In genomic region chr7:142850681-142851080, GRCm38 (mm10) we compare ENCODE assay signal across 9 mouse cellular contexts.
A peak's percentile ranks its signal among the peaks of the same experiment; 100 is the strongest.
DNase-seq lines count a peak whose midpoint lies in the region; ATAC-seq lines count a peak whose summit lies in the region.
"Had no signal": no experiment of that assay in that cellular context is flagged by ENCODE, and none has a peak within 500 bp of the region (broad histone marks: within the 10 kb centered on the region; RNA-seq: fewer than 3 reads in every experiment).

No protein-coding gene starts in this region.

- DNase-seq in hindbrain, embryonic 14.5 days (ENCODE audit: low spot score) = peak; percentile 77
- DNase-seq in adrenal gland, adult 2 months = peak; percentile 14
- peak; percentile 65 for DNase-seq in embryonic facial prominence, embryonic 11.5 days (ENCODE audit: low spot score)
- peak; percentile 2 to 26 for DNase-seq in layer of hippocampus, adult 18-20 months (ENCODE audit: low spot score in 2 of 2)
- DNase-seq in spleen, adult 12 weeks (ENCODE audit: low spot score) = no peak

- 26% methylated on average over 6 of the region's 6 CpGs for WGBS in hindbrain, embryonic 14.5 days
- 17% methylated on average over 6 of the region's 6 CpGs for WGBS in hindbrain, embryonic 12.5 days
- WGBS in embryonic facial prominence, embryonic 11.5 days = 15% methylated on average over 6 of the region's 6 CpGs

- H3K4me1 ChIP-seq in hindbrain, embryonic 14.5 days (replicated peaks; ENCODE audit: control insufficient read depth, insufficient read depth, low read length) = no peaks in the 10 kb centered on the region
- H3K4me1 ChIP-seq in hindbrain, embryonic 12.5 days = no peaks in the 10 kb centered on the region
- H3K4me1 ChIP-seq in embryonic facial prominence, embryonic 11.5 days (ENCODE audit: control insufficient read depth, insufficient read depth, low read length) = no peaks in the 10 kb centered on the region

- no peak overlapping the region for H3K9ac ChIP-seq in hindbrain, embryonic 14.5 days
- no peak overlapping the region for H3K9ac ChIP-seq in hindbrain, embryonic 12.5 days
- no peak overlapping the region for H3K9ac ChIP-seq in embryonic facial prominence, embryonic 11.5 days (replicated peaks; ENCODE audit: low read length)

- no peaks in the 10 kb centered on the region for H3K27me3 ChIP-seq in hindbrain, embryonic 14.5 days (ENCODE audit: control insufficient read depth, insufficient read depth, low read length)
- H3K27me3 ChIP-seq in hindbrain, embryonic 12.5 days = no peaks in the 10 kb centered on the region
- no peaks in the 10 kb centered on the region for H3K27me3 ChIP-seq in embryonic facial prominence, embryonic 11.5 days (ENCODE audit: control insufficient read depth, insufficient read depth, low read length)

- no peak overlapping the region for H3K4me3 ChIP-seq in hindbrain, embryonic 14.5 days (replicated peaks; ENCODE audit: low read length)
- no peak overlapping the region for H3K4me3 ChIP-seq in hindbrain, embryonic 12.5 days
- no peak overlapping the region for H3K4me3 ChIP-seq in embryonic facial prominence, embryonic 11.5 days (ENCODE audit: low read depth, low read length)
- H3K4me3 ChIP-seq: erythroblast, embryonic 14.5 days had no signal

- no peak overlapping the region for H3K27ac ChIP-seq in hindbrain, embryonic 14.5 days
- no peak overlapping the region for H3K27ac ChIP-seq in hindbrain, embryonic 12.5 days
- H3K27ac ChIP-seq in embryonic facial prominence, embryonic 11.5 days (replicated peaks; ENCODE audit: low read depth, low read length) = no peak overlapping the region

- H3K36me3 ChIP-seq in hindbrain, embryonic 14.5 days (replicated peaks; ENCODE audit: control insufficient read depth, insufficient read depth) = no peaks in the 10 kb centered on the region
- no peaks in the 10 kb centered on the region for H3K36me3 ChIP-seq in hindbrain, embryonic 12.5 days
- no peaks in the 10 kb centered on the region for H3K36me3 ChIP-seq in embryonic facial prominence, embryonic 11.5 days (replicated peaks; ENCODE audit: control insufficient read depth, insufficient read depth, low read depth, low read length)

- H3K4me2 ChIP-seq in hindbrain, embryonic 14.5 days (replicated peaks) = no peak overlapping the region
- no peak overlapping the region for H3K4me2 ChIP-seq in hindbrain, embryonic 12.5 days (replicated peaks)
- no peak overlapping the region for H3K4me2 ChIP-seq in embryonic facial prominence, embryonic 11.5 days (ENCODE audit: low read depth, low read length)

- no peak for ATAC-seq in hindbrain, embryonic 14.5 days (ENCODE audit: low FRiP score)
- no peak for ATAC-seq in hindbrain, embryonic 12.5 days (ENCODE audit: low FRiP score)
- peak; percentile 65 for ATAC-seq in CD4-positive, CD25-positive, alpha-beta regulatory T cell, adult 4 months
- ATAC-seq in embryonic facial prominence, embryonic 11.5 days (replicated peaks; ENCODE audit: insufficient number of reproducible peaks, low FRiP score, low TSS enrichment, low read depth) = no peak
- peak; percentile 96 for ATAC-seq in megakaryocyte-erythroid progenitor cell, adult 5-6 weeks (replicated peaks; ENCODE audit: low FRiP score, low TSS enrichment, poor library complexity, severe bottlenecking)

- no peaks in the 10 kb centered on the region for H3K9me3 ChIP-seq in hindbrain, embryonic 14.5 days (ENCODE audit: control insufficient read depth, low read length)
- H3K9me3 ChIP-seq in hindbrain, embryonic 12.5 days (replicated peaks) = no peaks in the 10 kb centered on the region
- no peaks in the 10 kb centered on the region for H3K9me3 ChIP-seq in embryonic facial prominence, embryonic 11.5 days (replicated peaks; ENCODE audit: control insufficient read depth, low read length)

Comparison
In these comparisons a context has a peak if more than half of its experiments do, and no peak if none do; other contexts are left out.
1. ATAC-seq: peak in CD4-positive, CD25-positive, alpha-beta regulatory T cell, adult 4 months (single experiment) and megakaryocyte-erythroid progenitor cell, adult 5-6 weeks (single experiment); none in hindbrain, embryonic 14.5 days (single experiment), hindbrain, embryonic 12.5 days (single experiment) and embryonic facial prominence, embryonic 11.5 days (single experiment).